Mouse (Mus musculus) MEL (cell line): Measurements from ENCODE around the gene Ell. TPM values are rescaled to one million over a fixed set of nuclear protein-coding genes. Genes with fewer than 3 reads are reported as not detected.

Source experiments
- DNase-seq: peaks from one replicate; pipeline ENCODE4 v3.0.0; 2011; ENCODE audit warnings: low read depth, low spot score
- H3K27ac ChIP-seq: 2 replicates; pipeline ENCODE4 v1.5.1; 2012; ENCODE audit warnings: low read depth, mild to moderate bottlenecking, control low read depth, low read length, moderate library complexity; ENCODE audit not compliant: control insufficient read depth
- H3K27me3 ChIP-seq, 2 experiments: fragments of 150-350 bp in 1 of 2; sonication (generic) in 1 of 2; 2 replicates each; pipeline ENCODE4 v1.6.1; 2012; ENCODE audit warnings: low read length in 2 of 2, mild to moderate bottlenecking in 2 of 2, improper control_type of control experiment in 1 of 2, moderate library complexity in 1 of 2; ENCODE audit not compliant: insufficient read depth in 2 of 2, control insufficient read depth in 1 of 2
- H3K36me3 ChIP-seq, 2 experiments: 2 replicates each; pipeline ENCODE4 v1.6.1; 2012 to 2014; ENCODE audit warnings: low read length in 2 of 2, improper control_type of control experiment in 1 of 2, inconsistent platforms in 1 of 2, mild to moderate bottlenecking in 1 of 2; ENCODE audit not compliant: insufficient read depth in 2 of 2, control insufficient read depth in 1 of 2
- H3K4me1 ChIP-seq, 2 experiments: fragments of 150-350 bp in 1 of 2; sonication (generic) in 1 of 2; 2 replicates each; pipeline ENCODE4 v1.6.1; 2012; ENCODE audit warnings: low read length in 2 of 2, improper control_type of control experiment in 1 of 2, mild to moderate bottlenecking in 1 of 2; ENCODE audit not compliant: insufficient read depth in 2 of 2, control insufficient read depth in 1 of 2
- H3K4me3 ChIP-seq, 2 experiments: fragments of 150-350 bp in 1 of 2; sonication (generic) in 1 of 2; 2 replicates each; pipeline ENCODE4 v1.5.1; 2012; ENCODE audit warnings: low read depth in 2 of 2, low read length in 2 of 2, mild to moderate bottlenecking in 2 of 2, moderate library complexity in 2 of 2, control low read depth in 1 of 2, improper control_type of control experiment in 1 of 2; ENCODE audit not compliant: control insufficient read depth in 1 of 2, insufficient read depth in 1 of 2
- H3K79me2 ChIP-seq: 2 replicates; pipeline ENCODE4 v1.6.1; 2012; ENCODE audit warnings: mild to moderate bottlenecking, low read length, moderate library complexity; ENCODE audit not compliant: control insufficient read depth, poor library complexity, insufficient read depth
- H3K9ac ChIP-seq: 2 replicates; pipeline ENCODE4 v1.6.1; 2012; ENCODE audit warnings: low read depth, mild to moderate bottlenecking, control low read depth, low read length, moderate library complexity; ENCODE audit not compliant: control insufficient read depth, poor library complexity, severe bottlenecking
- H3K9me3 ChIP-seq: fragments of 150-350 bp; sonication (generic); replicated peaks from 2 replicates; pipeline ENCODE4 v1.6.1; 2012; ENCODE audit warnings: mild to moderate bottlenecking, low read length, improper control_type of control experiment, moderate library complexity; ENCODE audit not compliant: insufficient read depth
- BHLHE40 ChIP-seq: IDR thresholded peaks from 2 replicates; pipeline ENCODE4 v1.6.1; 2012; ENCODE audit warnings: low read depth, mild to moderate bottlenecking, inconsistent platforms, low read length, improper control_type of control experiment, borderline replicate concordance
- CHD1 ChIP-seq: IDR thresholded peaks from 2 replicates; pipeline ENCODE4 v1.6.1; 2012; ENCODE audit warnings: low read depth, mild to moderate bottlenecking, inconsistent platforms, low read length, improper control_type of control experiment
- CHD2 ChIP-seq: IDR thresholded peaks from 2 replicates; pipeline ENCODE4 v1.6.1; 2011; ENCODE audit warnings: low read length, improper control_type of control experiment
- CTCF ChIP-seq, 3 experiments: IDR thresholded peaks in 2 of 3; conservative IDR thresholded peaks in 1 of 3; 2 replicates each; pipeline ENCODE4 v1.5.1; 2011 to 2012; ENCODE audit warnings: low read length in 3 of 3, low read depth in 2 of 3, mild to moderate bottlenecking in 2 of 3, improper control_type of control experiment in 1 of 3, inconsistent platforms in 1 of 3, mixed read lengths in 1 of 3, moderate library complexity in 1 of 3; ENCODE audit not compliant: control insufficient read depth in 1 of 3, insufficient read depth in 1 of 3, poor library complexity in 1 of 3, severe bottlenecking in 1 of 3
- E2F4 ChIP-seq: IDR thresholded peaks from 2 replicates; pipeline ENCODE4 v1.6.1; 2011; ENCODE audit warnings: low read depth, low read length, improper control_type of control experiment, borderline replicate concordance
- EP300 ChIP-seq, 2 experiments: IDR thresholded peaks; 2 replicates each; pipeline ENCODE4 v1.6.1; 2011; ENCODE audit warnings: improper control_type of control experiment in 2 of 2, low read length in 2 of 2, low read depth in 1 of 2, mild to moderate bottlenecking in 1 of 2
- ETS1 ChIP-seq: IDR thresholded peaks from 2 replicates; pipeline ENCODE4 v1.6.1; 2012; ENCODE audit warnings: low read depth, mild to moderate bottlenecking, inconsistent platforms, low read length, improper control_type of control experiment, moderate library complexity
- GATA1 ChIP-seq: IDR thresholded peaks from 2 replicates; pipeline ENCODE4 v1.6.1; 2011; ENCODE audit warnings: low read depth, low read length, improper control_type of control experiment
- JUND ChIP-seq: IDR thresholded peaks from 2 replicates; pipeline ENCODE4 v1.6.1; 2011; ENCODE audit warnings: low read depth, mild to moderate bottlenecking, improper control_type of control experiment, low read length
- KAT2A ChIP-seq: conservative IDR thresholded peaks from 2 replicates; pipeline ENCODE4 v1.6.1; 2012; ENCODE audit warnings: low read depth, low read length, improper control_type of control experiment, inconsistent platforms
- MAFK ChIP-seq: IDR thresholded peaks from 2 replicates; pipeline ENCODE4 v1.6.1; 2011; ENCODE audit warnings: low read depth, mild to moderate bottlenecking, low read length, improper control_type of control experiment, borderline replicate concordance
- MAX ChIP-seq: IDR thresholded peaks from 2 replicates; pipeline ENCODE4 v1.6.1; 2011; ENCODE audit warnings: low read length, improper control_type of control experiment
- MXI1 ChIP-seq: IDR thresholded peaks from 2 replicates; pipeline ENCODE4 v1.6.1; 2011; ENCODE audit warnings: mild to moderate bottlenecking, low read depth, low read length, improper control_type of control experiment
- MYB ChIP-seq: IDR thresholded peaks from 2 replicates; pipeline ENCODE4 v1.6.1; 2011; ENCODE audit warnings: mild to moderate bottlenecking, low read depth, low read length, improper control_type of control experiment
- MYC ChIP-seq: IDR thresholded peaks from 2 replicates; pipeline ENCODE4 v1.6.1; 2011; ENCODE audit warnings: low read depth, mild to moderate bottlenecking, low read length, improper control_type of control experiment, moderate library complexity
- NELFE ChIP-seq: IDR thresholded peaks from 2 replicates; pipeline ENCODE4 v1.6.1; 2011; ENCODE audit warnings: low read depth, low read length, improper control_type of control experiment
- NRF1 ChIP-seq: IDR thresholded peaks from 2 replicates; pipeline ENCODE4 v1.6.1; 2014; ENCODE audit warnings: low read depth, mild to moderate bottlenecking, inconsistent platforms, low read length, improper control_type of control experiment, moderate library complexity; ENCODE audit not compliant: poor library complexity, insufficient read depth, severe bottlenecking
- POLR2A ChIP-seq, 2 experiments: IDR thresholded peaks; 2 replicates each; pipeline ENCODE4 v1.6.1; 2011 to 2012; ENCODE audit warnings: low read length in 2 of 2, mild to moderate bottlenecking in 2 of 2, control low read depth in 1 of 2, improper control_type of control experiment in 1 of 2, low read depth in 1 of 2, moderate library complexity in 1 of 2; ENCODE audit not compliant: control insufficient read depth in 1 of 2, insufficient read depth in 1 of 2, poor library complexity in 1 of 2
- POLR2AphosphoS2 ChIP-seq: IDR thresholded peaks from 2 replicates; pipeline ENCODE4 v1.6.1; 2011; ENCODE audit warnings: low read length, improper control_type of control experiment
- POLR2AphosphoS5 ChIP-seq: IDR thresholded peaks from 2 replicates; pipeline ENCODE4 v1.6.1; 2012; ENCODE audit warnings: low read depth, borderline replicate concordance, mild to moderate bottlenecking, inconsistent platforms, low read length, moderate library complexity, mixed read lengths
- SIN3A ChIP-seq: IDR thresholded peaks from 2 replicates; pipeline ENCODE4 v1.6.1; 2012; ENCODE audit warnings: low read length, improper control_type of control experiment, inconsistent platforms
- SMC3 ChIP-seq: IDR thresholded peaks from 2 replicates; pipeline ENCODE4 v1.6.1; 2011; ENCODE audit warnings: low read depth, low read length, improper control_type of control experiment
- TAL1 ChIP-seq: IDR thresholded peaks from 2 replicates; pipeline ENCODE4 v1.6.1; 2012; ENCODE audit warnings: mild to moderate bottlenecking, inconsistent platforms, low read length, moderate library complexity, mixed read lengths
- TBP ChIP-seq: IDR thresholded peaks from 2 replicates; pipeline ENCODE4 v1.8.0; 2011; ENCODE audit warnings: low read depth, low read length, improper control_type of control experiment
- USF1 ChIP-seq: IDR thresholded peaks from 2 replicates; pipeline ENCODE4 v1.6.1; 2014; ENCODE audit warnings: low read depth, mild to moderate bottlenecking, inconsistent platforms, low read length, improper control_type of control experiment, moderate library complexity
- ZNF384 ChIP-seq: IDR thresholded peaks from 2 replicates; pipeline ENCODE4 v1.6.1; 2012; ENCODE audit warnings: low read depth, mild to moderate bottlenecking, inconsistent platforms, low read length, improper control_type of control experiment
- polyA plus RNA-seq, 2 experiments: library from polyadenylated mRNA; stranded (reverse) in 1 of 2; unstranded in 1 of 2; fragments of >175 nt in 1 of 2; fragments of >200 nt in 1 of 2; gene quantifications; 2 replicates each; pipeline versions ENCODE4 v1.2.1 to v1.2.4; 2012; ENCODE audit warnings: low replicate concordance in 2 of 2, low read depth in 1 of 2; ENCODE audit not compliant: insufficient read length in 2 of 2, insufficient read depth in 1 of 2, missing spikeins in 1 of 2
- total RNA-seq: library from RNA; depleted of rRNA; stranded (reverse); fragments of 300-350 nt; gene quantifications from 2 replicates; pipeline ENCODE4 v1.2.3, GENCODE M21; 2012

The Ell gene
- total and polyA plus RNA-seq, 3 experiments, result 12.4 to 25.9 TPM; not detected in 1

- H3K27ac ChIP-seq, result no peak overlapping the region
- H3K36me3 ChIP-seq, result peaks cover 0 to 6% of the 10 kb centered on the region in 2 experiments; a peak in 2 of 4 replicates
- peaks cover 7 to 23% of the 10 kb centered on the region in 2 experiments; a peak in 3 of 4 replicates for H3K4me1 ChIP-seq
Observed at GRCm38 (mm10) chr8:70625104-70625503, 85.8 kb downstream of the Ell start.

GRCm38 (mm10) chr8:70627041-70627440 lies 87.8 kb downstream of the Ell start:
- Histone ChIP-seq H3K27me3 (no peaks in the 10 kb centered on the region), H3K27ac (no peak overlapping the region), H3K79me2 (no peaks in the 10 kb centered on the region; the same call in 1 of the 2 replicates), H3K9ac (no peak overlapping the region), H3K4me1 (peaks cover 2 to 23% of the 10 kb centered on the region in 2 experiments; a peak in 3 of 4 replicates), H3K36me3 (peaks cover 0 to 2% of the 10 kb centered on the region in 2 experiments; a peak in 1 of 4 replicates), H3K9me3 (no peaks in the 10 kb centered on the region), H3K4me3 (no peak overlapping the region)
- DNase-seq, result no peak
- TF ChIP-seq ETS1, result no peak
- TF ChIP-seq GATA1, result no peak
- no peak for TF ChIP-seq MYB
- no peak for TF ChIP-seq MAX
- no peak for TF ChIP-seq CTCF (IDR thresholded peaks at IDR 0.05 in 2 of 3, conservative IDR thresholded peaks at IDR 0.05 in 1 of 3; ENCODE audit: control insufficient read depth in 1 of 3, insufficient read depth in 1 of 3, low read depth in 2 of 3, low read length in 3 of 3, poor library complexity in 1 of 3, severe bottlenecking in 1 of 3)
- no peak for TF ChIP-seq MXI1
- TF ChIP-seq POLR2AphosphoS2, result no peak
- TF ChIP-seq USF1, result no peak
- no peak for TF ChIP-seq EP300 (IDR thresholded peaks at IDR 0.05; ENCODE audit: low read depth in 1 of 2, low read length in 2 of 2)

More at GRCm38 (mm10) chr8:70625104-70625503, 85.8 kb downstream of the Ell start:
- Histone ChIP-seq H3K4me3 (no peak overlapping the region), H3K79me2 (no peaks in the 10 kb centered on the region; the same call in 1 of the 2 replicates), H3K9ac (no peak overlapping the region), H3K27me3 (no peaks in the 10 kb centered on the region), H3K9me3 (no peaks in the 10 kb centered on the region)
- TF ChIP-seq CTCF (IDR thresholded peaks at IDR 0.05 in 2 of 3, conservative IDR thresholded peaks at IDR 0.05 in 1 of 3; ENCODE audit: control insufficient read depth in 1 of 3, insufficient read depth in 1 of 3, low read depth in 2 of 3, low read length in 3 of 3, poor library complexity in 1 of 3, severe bottlenecking in 1 of 3), result peak; percentile 33 to 39 (median 37); a peak in 4 of 6 replicates
- TF ChIP-seq SMC3, result peak; percentile 18
- TF ChIP-seq USF1, result no peak
- no peak for TF ChIP-seq MAFK
- peak; percentile 63 for DNase-seq

DNA sequence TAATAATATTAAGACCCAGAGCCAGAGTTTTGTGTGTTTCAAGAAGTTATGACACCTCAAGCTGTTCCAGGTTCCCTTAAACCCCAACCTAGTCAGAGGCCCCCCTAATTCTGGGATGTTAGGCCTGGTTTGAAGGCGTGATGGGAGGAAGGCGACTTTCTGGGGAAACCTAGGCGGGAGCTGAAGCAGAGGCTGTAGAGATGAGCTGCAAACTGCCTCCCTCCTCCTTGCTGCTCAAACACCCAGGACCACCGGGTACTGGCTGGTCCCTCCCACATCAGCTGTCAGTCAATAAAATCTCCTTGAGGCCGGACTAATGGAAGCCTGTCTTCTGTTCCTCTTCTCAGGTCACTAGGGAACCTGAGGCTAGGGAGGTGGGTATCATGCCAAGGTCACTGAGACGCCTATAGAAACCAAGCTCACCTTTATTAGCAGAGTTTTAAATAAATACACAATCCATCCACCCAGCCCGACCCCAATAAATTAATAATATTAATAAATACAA lies 89.8 kb downstream of the Ell start:
- DNase-seq, result no peak
- H3K4me1 ChIP-seq, result peaks cover 2 to 14% of the 10 kb centered on the region in 2 experiments; a peak in 3 of 4 replicates
- no peaks in the 10 kb centered on the region for H3K27me3 ChIP-seq
- H3K36me3 ChIP-seq, result peaks cover 0 to 2% of the 10 kb centered on the region in 2 experiments; a peak in 1 of 4 replicates
- no peaks in the 10 kb centered on the region for H3K9me3 ChIP-seq
- H3K4me3 ChIP-seq, result no peak overlapping the region; a peak in 1 of 4 replicates
- TF ChIP-seq E2F4 (no peak), NELFE (no peak), TBP (no peak), POLR2A (IDR thresholded peaks at IDR 0.05; ENCODE audit: control insufficient read depth in 1 of 2, insufficient read depth in 1 of 2, low read depth in 1 of 2, low read length in 2 of 2, poor library complexity in 1 of 2) (no peak), POLR2AphosphoS5 (no peak), ETS1 (no peak), SIN3A (no peak), MYC (no peak), ZNF384 (no peak), MAX (no peak), TAL1 (no peak), CHD1 (no peak), BHLHE40 (no peak), JUND (no peak), NRF1 (no peak), CHD2 (no peak), KAT2A (no peak)
- TF ChIP-seq, all 39 proteins: peak for 0
- H3K9ac ChIP-seq, result peak overlapping the region; percentile 40; the same call in 1 of the 2 replicates
- no peaks in the 10 kb centered on the region; the same call in 1 of the 2 replicates for H3K79me2 ChIP-seq
- no peak overlapping the region for H3K27ac ChIP-seq
